Mouse (Mus musculus) bone marrow macrophage, adult 2 months (primary cell): ENCODE results near the gene Polr2i. TPM values are rescaled to one million over a fixed set of nuclear protein-coding genes. Genes with fewer than 3 reads are reported as not detected.
A peak's percentile ranks its signal among the peaks of the same experiment; 100 is the strongest.
"Not testable (repeated sequence)": the region's sequence is repeated elsewhere in the genome, so short reads cannot be mapped to it uniquely, and the experiment has no call there.

Experiments
- H3K27ac ChIP-seq: 2 replicates; pipeline ENCODE4 v1.5.1; 2012; ENCODE audit warnings: low read depth, low read length; ENCODE audit not compliant: insufficient read depth
- H3K4me1 ChIP-seq: 2 replicates; pipeline ENCODE4 v1.6.1; 2012; ENCODE audit warnings: low read length; ENCODE audit not compliant: control insufficient read depth, insufficient read depth
- H3K4me3 ChIP-seq: 2 replicates; pipeline ENCODE4 v1.5.1; 2012; ENCODE audit warnings: mild to moderate bottlenecking, low read length, moderate library complexity; ENCODE audit not compliant: insufficient read depth
- CTCF ChIP-seq: IDR thresholded peaks from 2 replicates; pipeline ENCODE4 v1.5.1; 2012; ENCODE audit warnings: low read depth, mild to moderate bottlenecking, low read length, moderate library complexity
- POLR2A ChIP-seq: IDR thresholded peaks from 2 replicates; pipeline ENCODE4 v1.6.1; 2012; ENCODE audit warnings: mild to moderate bottlenecking, low read depth, low read length, borderline replicate concordance
- polyA plus RNA-seq: library from polyadenylated mRNA; stranded (reverse); fragments of >200 nt; gene quantifications from 2 replicates; pipeline ENCODE4 v1.2.4, GENCODE M21; 2012; ENCODE audit not compliant: missing spikeins, insufficient read depth, insufficient read length

Gene Polr2i
- polyA plus RNA-seq, 1 experiment: 50.3 TPM

GRCm38 (mm10) chr7:30220008-30220356, 11.8 kb upstream of the Polr2i start:
- Histone ChIP-seq H3K27ac (no peak overlapping the region), H3K4me3 (peak overlapping the region; percentile 36; the same call in 1 of the 2 replicates)
- TF ChIP-seq CTCF (no peak), POLR2A (no peak)

GRCm38 (mm10) chr7:30221433-30221832, 10.3 kb upstream of the Polr2i start:
- H3K4me1 ChIP-seq: peaks cover 13% of the 10 kb centered on the region
- no peak for TF ChIP-seq POLR2A
- H3K27ac ChIP-seq: no peak overlapping the region
- H3K4me3 ChIP-seq: no peak overlapping the region

More at GRCm38 (mm10) chr7:30220008-30220356, 11.8 kb upstream of the Polr2i start:
- peaks cover 13% of the 10 kb centered on the region for H3K4me1 ChIP-seq

GRCm38 (mm10) chr7:30222205-30222604, 9.5 kb upstream of the Polr2i start:
- Histone ChIP-seq H3K4me1 (peaks cover 12% of the 10 kb centered on the region), H3K27ac (no peak overlapping the region), H3K4me3 (no peak overlapping the region)
- no peak for TF ChIP-seq CTCF
- TF ChIP-seq POLR2A: no peak

- Histone ChIP-seq H3K4me1 (peaks cover 7% of the 10 kb centered on the region), H3K27ac (no peak overlapping the region), H3K4me3 (no peak overlapping the region)
- TF ChIP-seq CTCF: no peak
- no peak for TF ChIP-seq POLR2A
Measured at GRCm38 (mm10) chr7:30224206-30224605, 7.5 kb upstream of the Polr2i start.

- Histone ChIP-seq H3K4me3 (peak overlapping the region; percentile 78), H3K27ac (no peak overlapping the region), H3K4me1 (0 out of 2 replicates have a peak, but pooled peaks cover 4% of the 10 kb centered on the region)
- TF ChIP-seq POLR2A (no peak), CTCF (no peak)
Measured at GRCm38 (mm10) chr7:30231328-30231668, 450 bp upstream of the Polr2i start.

- TF ChIP-seq POLR2A (no peak), CTCF (peak; percentile 79)
- H3K27ac ChIP-seq: peak overlapping the region; percentile 54
- peak overlapping the region; percentile 71 for H3K4me3 ChIP-seq
- 0 out of 2 replicates have a peak, but pooled peaks cover 4% of the 10 kb centered on the region for H3K4me1 ChIP-seq
Measured at GRCm38 (mm10) chr7:30232631-30233148, 942 bp downstream of the Polr2i start.

GRCm38 (mm10) chr7:30233387-30233786, 1.6 kb downstream of the Polr2i start:
- TF ChIP-seq CTCF (no peak), POLR2A (no peak)
- Histone ChIP-seq H3K4me1 (0 out of 2 replicates have a peak, but pooled peaks cover 4% of the 10 kb centered on the region), H3K27ac (no peak overlapping the region), H3K4me3 (no peak overlapping the region)

GRCm38 (mm10) chr7:30234276-30234858, 2.6 kb downstream of the Polr2i start:
- H3K27ac ChIP-seq: no peak overlapping the region
- H3K4me1 ChIP-seq: 0 out of 2 replicates have a peak, but pooled peaks cover 4% of the 10 kb centered on the region
- TF ChIP-seq POLR2A: no peak
- no peak for TF ChIP-seq CTCF
- no peak overlapping the region for H3K4me3 ChIP-seq

- TF ChIP-seq POLR2A: no peak
- Histone ChIP-seq H3K27ac (no peak overlapping the region), H3K4me3 (no peak overlapping the region), H3K4me1 (0 out of 2 replicates have a peak, but pooled peaks cover 4% of the 10 kb centered on the region)
Measured at GRCm38 (mm10) chr7:30235091-30235490, 3.3 kb downstream of the Polr2i start.

GRCm38 (mm10) chr7:30235625-30236024, 3.9 kb downstream of the Polr2i start, which contains the start of gene Ovol3:
Gene Ovol3 (minus strand): TSS chr7:30235725.
- no peak within 1 kb of the TSS for H3K4me3 ChIP-seq
- H3K27ac ChIP-seq: no peak within 1 kb of the TSS
- TF ChIP-seq POLR2A (no peak), CTCF (no peak)

GRCm38 (mm10) chr7:30237374-30237773, 5.6 kb downstream of the Polr2i start:
- H3K27ac ChIP-seq, H3K4me1 ChIP-seq: not testable (repeated sequence)

More at GRCm38 (mm10) chr7:30235625-30236024, 3.9 kb downstream of the Polr2i start, which contains the start of gene Ovol3:
- 0 out of 2 replicates have a peak, but pooled peaks cover 4% of the 10 kb centered on the region for H3K4me1 ChIP-seq

More at GRCm38 (mm10) chr7:30237374-30237773, 5.6 kb downstream of the Polr2i start:
- not testable (repeated sequence) for H3K4me3 ChIP-seq
